Mouse (Mus musculus) R1 (cell line): Measurements from ENCODE around the gene Map2k4.
A peak's percentile ranks its signal among the peaks of the same experiment; 100 is the strongest.

Source experiments
- DNase-seq: peaks from one replicate; pipeline ENCODE4 v3.0.0-alpha.2; 2018; ENCODE audit warnings: low read depth, low spot score

Map2k4 gene

DNA sequence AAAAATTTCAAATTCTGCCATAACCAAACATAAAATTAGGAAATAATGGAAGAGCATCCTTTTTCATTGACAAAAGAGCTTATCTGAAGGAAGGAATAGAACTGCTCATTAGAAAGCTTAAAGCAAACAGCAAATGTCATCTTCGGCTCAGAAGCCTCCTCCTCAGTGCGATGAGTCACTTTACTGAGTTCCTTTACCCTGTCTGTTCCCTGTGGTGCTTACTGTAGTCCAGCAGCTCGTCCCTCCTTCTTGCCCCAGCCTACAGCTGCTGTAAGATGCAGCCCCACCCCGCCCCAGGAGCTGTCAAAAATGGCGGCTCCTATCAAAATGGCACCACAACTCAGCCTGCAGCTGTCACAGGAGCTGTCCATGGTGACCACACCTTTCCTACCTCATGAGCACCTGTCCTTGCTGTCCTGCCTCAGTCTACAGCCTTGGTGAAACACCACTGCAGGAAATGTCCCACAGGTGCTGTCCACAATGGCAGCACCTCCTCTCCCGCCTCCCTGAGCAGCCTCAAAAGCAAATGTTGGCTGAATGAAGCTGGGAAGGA, 75.3 kb downstream of the Map2k4 start:
- DNase-seq = peak; percentile 57

DNA sequence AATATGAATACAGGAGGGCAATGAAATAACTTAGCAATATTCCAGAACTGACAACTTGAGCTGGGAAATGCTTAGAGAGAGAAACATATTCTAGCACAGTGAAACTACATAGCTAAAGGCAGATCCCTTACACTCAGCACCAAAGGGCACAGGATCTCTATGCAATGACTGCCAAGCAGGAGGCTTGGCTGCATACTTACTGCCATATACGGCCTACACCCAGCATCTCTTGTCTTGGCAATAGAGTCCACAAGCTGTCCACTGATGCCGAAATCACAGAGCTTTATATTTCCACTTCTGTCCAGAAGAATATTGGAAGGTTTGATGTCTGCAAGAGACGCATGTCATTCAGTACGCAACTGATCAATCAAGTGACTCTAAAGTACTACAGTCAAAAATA, 81.3 kb downstream of the Map2k4 start:
- no peak for DNase-seq

DNA sequence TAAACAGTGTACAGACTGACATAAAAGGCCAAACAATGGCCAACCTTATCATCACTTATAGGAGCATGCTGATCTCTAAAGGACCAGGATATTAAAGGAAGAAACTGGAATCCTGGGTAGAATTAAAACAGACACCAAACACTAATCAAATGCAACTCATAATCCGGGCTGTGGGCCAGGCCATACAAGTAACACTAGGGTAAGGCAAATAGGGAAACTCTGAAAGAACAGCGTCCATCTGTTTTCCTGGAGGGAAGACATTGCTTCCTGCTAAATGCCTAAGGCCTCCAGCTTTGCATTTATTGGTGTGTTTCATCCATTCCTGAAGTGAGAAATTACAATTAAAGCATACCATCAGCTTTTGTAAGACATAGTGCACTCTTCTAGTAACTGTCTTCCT, 81.9 kb downstream of the Map2k4 start:
- DNase-seq = no peak

DNA sequence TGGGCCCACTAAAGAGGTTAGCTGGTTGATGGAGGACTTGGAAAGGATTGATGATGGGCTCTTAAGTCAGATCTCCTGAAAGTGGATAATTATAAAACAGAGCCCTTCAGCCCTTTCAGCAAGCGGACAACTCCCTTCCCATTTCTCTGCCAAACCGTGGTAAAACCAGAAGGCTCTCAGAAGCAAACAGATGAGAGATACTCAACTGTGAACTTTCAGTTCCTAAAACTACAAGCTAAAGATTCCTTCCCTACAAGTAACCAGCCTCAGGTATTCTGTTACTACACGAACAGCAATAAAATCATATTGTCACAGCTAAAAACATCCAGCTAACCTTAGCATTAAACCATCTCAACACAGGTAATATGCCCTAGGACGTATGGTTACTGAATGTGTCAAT, 83.2 kb downstream of the Map2k4 start:
- no peak for DNase-seq

DNA sequence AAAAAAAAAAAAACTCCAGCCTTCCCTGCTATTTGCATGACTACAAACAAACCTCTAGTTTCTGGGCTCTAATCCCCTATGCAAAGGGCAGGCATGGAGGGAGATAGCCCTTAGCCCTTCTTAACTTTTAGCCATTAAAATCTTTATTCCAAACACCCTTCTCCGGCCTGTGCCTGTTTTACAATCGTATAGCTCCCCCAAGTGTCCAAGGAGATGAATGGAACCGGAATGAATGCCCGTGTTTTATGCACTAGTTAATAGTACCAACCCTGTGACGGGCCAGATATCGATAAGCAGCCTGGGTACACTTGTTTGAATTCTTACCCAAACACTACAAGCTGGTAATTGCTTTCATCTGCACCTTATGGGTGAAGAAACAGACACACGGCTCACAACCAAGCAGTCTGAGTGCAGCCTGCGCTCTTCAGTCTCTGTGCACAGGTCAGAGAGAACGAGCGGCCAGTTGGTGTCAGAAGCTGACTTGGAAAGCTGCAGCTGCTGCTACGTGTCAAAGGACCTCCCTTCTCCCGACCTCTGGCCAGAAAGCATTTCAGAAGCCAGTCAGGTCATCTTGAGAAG, 109.2 kb downstream of the Map2k4 start:
- DNase-seq = peak; percentile 51

DNA sequence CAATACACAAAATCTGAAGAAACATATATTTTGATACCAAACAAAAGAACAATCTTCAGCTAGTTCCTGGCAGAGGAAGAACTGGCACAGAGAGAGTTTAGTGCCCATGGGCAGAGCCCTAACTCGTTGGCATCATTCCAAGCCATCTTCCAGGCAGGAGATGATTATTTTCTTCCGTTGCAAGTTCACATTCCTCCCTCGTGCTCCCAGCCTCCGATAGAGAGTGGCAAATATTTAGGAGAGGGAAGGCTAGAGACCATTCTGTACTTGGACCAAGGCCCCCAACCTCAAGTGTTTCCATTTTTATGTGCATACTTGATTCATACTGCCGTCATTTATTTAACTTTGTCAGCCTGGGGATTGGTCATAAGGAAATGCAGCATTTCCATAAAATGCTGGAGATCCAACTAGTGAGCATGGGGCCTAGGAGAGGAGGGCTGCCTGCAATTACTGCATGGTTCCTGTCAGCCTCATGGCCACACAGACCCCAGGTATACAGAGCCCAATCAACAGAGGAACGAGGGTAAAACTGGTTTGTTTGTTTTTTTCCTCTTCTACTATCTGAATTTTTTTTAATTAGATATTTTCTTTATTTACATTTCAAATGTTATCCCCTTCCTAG, 120.6 kb downstream of the Map2k4 start:
- DNase-seq = no peak

DNA sequence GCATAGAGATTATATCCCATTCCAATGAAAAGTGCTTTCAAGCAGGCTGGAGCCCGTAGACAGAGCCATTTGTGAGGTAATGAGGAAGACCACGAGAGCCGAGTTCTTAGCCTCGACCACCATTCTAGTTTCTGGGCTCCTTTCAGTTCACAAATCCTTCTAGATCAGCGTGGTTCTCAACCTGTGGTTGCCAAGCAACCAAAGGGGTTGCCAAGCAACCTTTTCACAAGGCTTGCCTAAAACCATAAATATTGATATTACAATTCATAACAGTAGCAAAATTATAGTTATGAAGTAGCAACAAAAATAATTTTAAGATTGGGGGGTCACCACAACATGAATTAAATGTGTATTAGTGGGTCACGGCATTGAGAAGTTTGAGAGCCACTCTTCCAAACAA, 123.2 kb downstream of the Map2k4 start:
- DNase-seq = no peak

DNA sequence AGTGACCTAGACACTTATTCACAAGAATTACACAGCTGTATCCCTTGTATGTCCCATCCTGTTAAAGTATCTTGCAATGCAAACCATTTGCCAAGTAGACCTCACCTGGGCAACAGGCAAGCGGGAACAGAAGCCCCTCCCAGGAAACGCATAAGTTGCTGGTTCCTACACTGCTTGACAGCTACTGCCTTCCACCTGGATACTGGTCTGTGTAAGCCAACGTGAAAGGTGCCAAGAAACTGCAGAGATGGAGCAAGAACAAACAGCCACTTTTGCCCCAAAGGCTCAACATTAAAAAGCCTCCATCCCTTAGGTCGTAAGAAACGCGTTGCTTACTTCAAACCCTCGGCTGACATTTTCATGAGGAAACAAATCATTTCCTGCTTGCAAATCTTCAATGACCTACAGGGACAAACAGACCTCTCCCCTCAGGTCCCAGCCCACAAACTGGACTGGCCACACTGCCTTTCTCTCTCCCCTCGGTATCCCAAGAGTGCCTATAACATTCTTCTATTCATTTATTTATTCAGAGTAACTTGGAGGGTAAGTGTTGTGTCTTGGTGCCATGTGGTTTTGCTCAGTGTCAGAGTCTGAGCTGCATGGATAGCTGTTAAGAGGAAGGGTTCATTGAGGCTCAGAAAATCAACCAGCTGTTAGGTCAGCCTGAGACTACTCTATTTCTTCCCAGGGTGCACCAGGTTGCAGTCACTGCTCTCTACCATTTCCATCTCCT, 126.1 kb downstream of the Map2k4 start:
- DNase-seq = no peak

DNA sequence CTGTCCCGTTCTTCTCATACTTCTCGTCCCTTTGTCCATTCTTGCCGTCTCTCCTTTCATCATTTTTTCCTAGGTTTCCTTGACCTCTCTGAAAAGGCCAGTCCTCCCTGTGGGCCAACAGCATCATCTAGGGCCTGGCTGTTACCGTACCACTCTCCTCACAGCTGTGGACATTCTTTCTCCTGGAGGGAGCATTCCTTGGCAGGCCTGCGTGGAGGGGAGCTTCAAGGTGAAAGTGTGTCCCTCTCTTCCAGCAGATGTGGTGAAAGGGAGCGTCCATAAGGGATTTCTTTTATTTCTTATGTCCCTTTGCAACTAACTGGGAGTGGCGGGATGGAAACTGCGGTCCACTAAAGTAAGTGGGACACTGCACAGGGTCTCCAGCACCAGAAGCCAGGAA, 134.2 kb downstream of the Map2k4 start:
- DNase-seq = no peak

DNA sequence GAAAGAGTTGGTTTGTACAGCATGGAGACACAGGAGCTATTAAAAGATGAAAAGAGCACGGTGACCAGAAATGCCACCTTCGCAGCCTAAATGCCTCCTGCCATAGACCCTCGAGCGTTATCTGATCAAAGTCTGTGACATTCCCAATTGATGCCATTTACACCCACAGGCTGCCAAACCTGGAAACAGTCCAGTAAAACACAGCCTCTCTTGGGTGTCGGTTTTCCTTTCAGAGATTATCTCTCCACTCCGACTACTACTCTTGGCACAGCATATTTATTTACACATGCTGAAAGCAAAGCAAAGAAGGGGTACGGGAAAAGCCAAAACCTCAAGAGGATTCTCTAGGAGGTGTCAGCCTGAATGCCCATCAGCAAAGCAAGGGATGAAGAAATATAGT, 136.7 kb downstream of the Map2k4 start:
- DNase-seq = no peak

DNA sequence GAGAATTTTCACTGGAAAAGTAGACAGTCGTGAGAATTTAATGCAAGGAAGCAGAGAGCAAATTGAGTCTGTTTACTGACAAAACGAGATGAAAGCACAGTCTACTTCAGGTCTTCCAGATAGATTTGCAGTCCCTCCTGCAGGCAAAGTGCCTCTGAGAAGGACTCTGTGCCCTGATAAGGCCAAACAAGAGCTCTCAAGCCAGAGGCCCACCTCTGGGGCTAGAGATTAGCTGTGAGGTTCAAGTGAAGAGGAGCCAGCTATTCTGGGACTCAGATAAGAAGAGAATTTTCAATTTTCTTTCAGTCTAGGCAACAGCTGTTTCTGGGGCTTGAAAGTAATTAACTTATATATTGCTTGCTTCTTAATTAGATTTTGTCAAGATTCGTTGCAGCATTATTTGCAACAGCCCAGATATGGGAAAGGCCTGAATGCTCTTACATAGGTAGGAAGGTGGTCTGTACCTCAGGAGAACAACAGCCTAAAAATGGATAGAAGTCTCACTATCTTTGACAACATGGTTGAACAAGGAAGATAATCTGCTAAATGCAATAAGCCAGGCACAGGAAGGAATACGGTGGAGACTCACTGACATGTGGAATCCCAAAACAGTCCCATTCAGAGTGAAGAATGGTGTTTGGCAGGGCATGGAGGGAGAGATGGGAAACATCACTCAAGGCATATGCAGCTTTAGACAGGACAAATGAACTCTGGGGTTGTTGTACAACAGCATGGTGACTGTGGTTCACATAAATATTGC, 138.0 kb downstream of the Map2k4 start:
- no peak for DNase-seq

DNA sequence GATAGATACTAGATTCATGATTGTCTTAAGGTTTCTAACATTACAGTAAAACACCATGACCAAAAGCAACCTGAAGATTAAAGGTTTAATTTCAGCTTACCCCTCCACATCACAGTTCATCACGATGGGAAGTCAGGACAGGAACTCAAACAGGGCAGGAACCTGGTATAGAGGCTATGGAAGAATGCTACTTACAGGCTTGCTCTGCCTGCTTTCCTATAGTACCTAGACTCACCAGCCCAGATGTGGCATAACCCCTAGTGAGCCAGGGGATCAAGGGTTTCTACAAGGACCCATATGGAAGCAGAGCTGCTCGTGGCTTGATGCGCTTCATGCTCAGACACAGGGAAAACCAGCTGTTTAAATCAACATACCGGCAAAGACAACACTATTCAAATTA, 138.6 kb downstream of the Map2k4 start:
- DNase-seq = no peak

DNA sequence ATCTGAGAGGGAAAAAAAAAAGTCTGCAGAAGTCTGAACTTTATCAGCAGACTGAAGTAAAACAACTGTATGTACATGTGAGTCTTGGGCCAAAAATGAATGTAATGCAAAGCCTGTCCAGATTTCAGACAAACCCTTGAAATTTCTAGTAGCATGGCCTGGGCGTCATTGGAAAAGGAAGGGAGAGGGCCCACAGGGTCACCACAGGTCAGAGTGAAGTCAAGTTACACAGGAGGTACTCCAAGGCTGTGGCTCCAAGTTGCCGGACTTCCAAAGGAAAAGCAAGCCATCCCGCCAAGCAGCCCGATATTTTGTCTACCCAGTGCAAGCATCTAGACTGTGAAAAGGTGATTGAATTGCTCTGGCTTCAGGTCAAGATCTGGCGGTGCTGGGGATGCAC, 141.8 kb downstream of the Map2k4 start:
- DNase-seq = no peak

DNA sequence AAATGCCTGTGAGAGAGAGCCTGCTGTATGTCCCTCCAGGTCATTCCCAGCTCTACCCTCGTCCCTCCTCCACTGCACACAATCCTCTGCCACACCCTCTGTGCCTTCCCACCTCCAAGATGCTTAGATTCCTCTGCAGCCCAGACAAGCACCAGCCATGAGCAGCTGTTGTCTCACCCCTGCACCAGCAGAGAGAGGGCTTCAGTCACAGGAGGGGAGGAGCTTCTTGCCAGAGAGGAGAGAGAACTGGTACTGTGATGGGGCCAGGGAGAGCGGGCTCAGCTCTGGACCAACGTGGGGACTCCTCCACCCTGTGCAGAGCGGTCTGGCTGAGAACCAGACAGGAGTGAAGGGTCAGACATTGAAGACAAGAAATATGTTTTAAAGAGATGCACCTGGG, 143.6 kb downstream of the Map2k4 start:
- DNase-seq = no peak

DNA sequence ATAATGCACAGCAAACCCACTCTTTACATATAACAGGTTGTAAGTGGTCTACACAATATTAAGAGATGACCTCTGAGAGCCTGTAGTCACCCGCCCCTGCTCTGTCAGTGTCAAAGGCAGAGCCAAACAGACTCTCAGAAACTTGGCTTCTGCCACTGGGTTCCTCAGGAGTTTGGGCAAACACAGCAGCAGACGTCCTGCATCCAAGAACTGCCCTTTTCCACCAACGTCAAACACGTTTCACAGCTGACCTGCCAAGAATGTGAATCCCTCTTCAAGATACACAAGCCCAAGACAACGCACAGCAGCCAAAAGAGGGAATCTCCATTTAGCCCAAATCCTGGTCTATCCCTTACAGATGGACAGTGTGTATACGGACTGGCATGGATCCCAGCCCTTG, 147.8 kb downstream of the Map2k4 start:
- no peak for DNase-seq
